16 mouse cellular contexts compared by ENCODE assay signal in genomic region chr10:108701361-108702128, GRCm38 (mm10). TPM values are rescaled to one million over a fixed set of nuclear protein-coding genes. Genes with fewer than 3 reads are reported as not detected.
A peak's percentile ranks its signal among the peaks of the same experiment; 100 is the strongest.
DNase-seq lines count a peak whose midpoint lies in the region; ATAC-seq lines count a peak whose summit lies in the region.
"Had no signal": no experiment of that assay in that cellular context is flagged by ENCODE, and none has a peak within 500 bp of the region (broad histone marks: within the 10 kb centered on the region; RNA-seq: fewer than 3 reads in every experiment).

No protein-coding gene starts in this region.

- ATAC-seq in heart, embryonic 13.5 days (ENCODE audit: extremely low read depth, insufficient number of reproducible peaks, low FRiP score, low TSS enrichment) = no peak
- peak; percentile 88 for ATAC-seq in forebrain, embryonic 14.5 days
- ATAC-seq in neural tube, embryonic 15.5 days (ENCODE audit: low FRiP score) = no peak
- ATAC-seq in heart, embryonic 11.5 days (replicated peaks; ENCODE audit: insufficient number of reproducible peaks, low FRiP score, low TSS enrichment) = no peak

- H3K27ac ChIP-seq in heart, embryonic 13.5 days (replicated peaks) = no peak overlapping the region
- peak overlapping the region; percentile 58; the same call in 1 of the 2 replicates for H3K27ac ChIP-seq in forebrain, embryonic 14.5 days (ENCODE audit: low read depth, low read length)
- H3K27ac ChIP-seq in neural tube, embryonic 15.5 days (replicated peaks) = peak overlapping the region; percentile 60
- H3K27ac ChIP-seq in heart, embryonic 11.5 days (ENCODE audit: low read depth, low read length) = no peak overlapping the region
- H3K27ac ChIP-seq: limb, embryonic 12.5 days had no signal

- no peaks in the 10 kb centered on the region for H3K27me3 ChIP-seq in heart, embryonic 13.5 days (replicated peaks)
- H3K27me3 ChIP-seq in forebrain, embryonic 14.5 days (replicated peaks; ENCODE audit: control insufficient read depth, insufficient read depth, low read length) = no peaks in the 10 kb centered on the region
- H3K27me3 ChIP-seq in neural tube, embryonic 15.5 days (replicated peaks) = no peaks in the 10 kb centered on the region
- no peaks in the 10 kb centered on the region for H3K27me3 ChIP-seq in heart, embryonic 11.5 days (ENCODE audit: control insufficient read depth, insufficient read depth, low read length)
- H3K27me3 ChIP-seq: limb, embryonic 12.5 days had no signal

- no peaks in the 10 kb centered on the region for H3K4me1 ChIP-seq in heart, embryonic 13.5 days
- H3K4me1 ChIP-seq in forebrain, embryonic 14.5 days (ENCODE audit: control insufficient read depth, insufficient read depth, low read length) = peaks cover 10% of the 10 kb centered on the region; the same call in 1 of the 2 replicates
- peaks cover 3% of the 10 kb centered on the region; the same call in 1 of the 2 replicates for H3K4me1 ChIP-seq in neural tube, embryonic 15.5 days
- no peaks in the 10 kb centered on the region for H3K4me1 ChIP-seq in heart, embryonic 11.5 days (ENCODE audit: control insufficient read depth, insufficient read depth, low read length)
- H3K4me1 ChIP-seq: limb, embryonic 12.5 days had no signal

- H3K9ac ChIP-seq in heart, embryonic 13.5 days = no peak overlapping the region
- H3K9ac ChIP-seq in forebrain, embryonic 14.5 days (ENCODE audit: low read length) = peak overlapping the region; percentile 21; the same call in 1 of the 2 replicates
- no peak overlapping the region for H3K9ac ChIP-seq in neural tube, embryonic 15.5 days (replicated peaks)
- no peak overlapping the region for H3K9ac ChIP-seq in heart, embryonic 11.5 days (ENCODE audit: low read depth, low read length)
- H3K9ac ChIP-seq: limb, embryonic 12.5 days had no signal

- H3K4me3 ChIP-seq in heart, embryonic 13.5 days = no peak overlapping the region
- no peak overlapping the region for H3K4me3 ChIP-seq in forebrain, embryonic 14.5 days (ENCODE audit: low read depth, low read length)
- no peak overlapping the region for H3K4me3 ChIP-seq in neural tube, embryonic 15.5 days (replicated peaks)
- no peak overlapping the region for H3K4me3 ChIP-seq in heart, embryonic 11.5 days (ENCODE audit: low read depth, low read length)
- H3K4me3 ChIP-seq: limb, embryonic 12.5 days had no signal

- intact Hi-C loops in heart, postnatal 14 days (cut with DNase I) = no loop called here

- no peaks in the 10 kb centered on the region for H3K9me3 ChIP-seq in heart, embryonic 13.5 days
- H3K9me3 ChIP-seq in forebrain, embryonic 14.5 days (replicated peaks; ENCODE audit: control insufficient read depth, low read length) = no peaks in the 10 kb centered on the region
- H3K9me3 ChIP-seq in neural tube, embryonic 15.5 days (replicated peaks) = no peaks in the 10 kb centered on the region
- H3K9me3 ChIP-seq in heart, embryonic 11.5 days (replicated peaks; ENCODE audit: control insufficient read depth, low read length) = no peaks in the 10 kb centered on the region
- H3K9me3 ChIP-seq: limb, embryonic 12.5 days had no signal

- no peaks in the 10 kb centered on the region for H3K36me3 ChIP-seq in heart, embryonic 13.5 days
- H3K36me3 ChIP-seq in forebrain, embryonic 14.5 days (ENCODE audit: control insufficient read depth, insufficient read depth, low read length) = no peaks in the 10 kb centered on the region
- no peaks in the 10 kb centered on the region for H3K36me3 ChIP-seq in neural tube, embryonic 15.5 days
- H3K36me3 ChIP-seq in heart, embryonic 11.5 days (ENCODE audit: control insufficient read depth, insufficient read depth, low read length) = no peaks in the 10 kb centered on the region
- H3K36me3 ChIP-seq: limb, embryonic 12.5 days had no signal

- DNase-seq in heart, postnatal 14 days = no peak
- peak; percentile 89 for DNase-seq in forebrain, embryonic 14.5 days (ENCODE audit: low spot score)
- peak; percentile 46 for DNase-seq in mesoderm, embryonic 11.5 days (ENCODE audit: low read depth, low spot score)
- DNase-seq in thymus, postnatal 36 days = no peak
- DNase-seq in left cerebral cortex, adult 11 months (ENCODE audit: low spot score) = no peak
- DNase-seq: cerebellum, postnatal 10 days; gastrocnemius, postnatal 25 days; kidney, adult 9 months; layer of hippocampus, adult 9-11 months; lung, adult 18-20 months had no signal

- 0 out of 2 replicates have a peak overlapping the region, but pooled peaks have one; percentile 24 for H3K4me2 ChIP-seq in heart, embryonic 13.5 days
- H3K4me2 ChIP-seq in forebrain, embryonic 14.5 days (ENCODE audit: low read length) = peak overlapping the region; percentile 21
- H3K4me2 ChIP-seq in neural tube, embryonic 15.5 days = peak overlapping the region; percentile 26; the same call in 1 of the 2 replicates
- no peak overlapping the region for H3K4me2 ChIP-seq in heart, embryonic 11.5 days
- H3K4me2 ChIP-seq: limb, embryonic 12.5 days had no signal

- WGBS in heart, embryonic 13.5 days = 61% methylated on average over 14 of the region's 14 CpGs
- 7% methylated on average over 14 of the region's 14 CpGs for WGBS in forebrain, embryonic 14.5 days
- WGBS in neural tube, embryonic 15.5 days = 20% methylated on average over 14 of the region's 14 CpGs
- 70% methylated on average over 14 of the region's 14 CpGs for WGBS in heart, embryonic 11.5 days (ENCODE audit: insufficient replicate concordance)

RNA-seq across cellular contexts. Expression of gene Gm5136, which starts 1.6 kb away (rescaled TPM):
- polyA plus RNA-seq in heart, embryonic 13.5 days (2015; fragmentation: Nextera tagmentation; extraction: Ambion mirVana) = not detected in 2 replicates
- total RNA-seq in heart, postnatal 14 days (2021) = not detected
- not detected in 2 replicates for polyA plus RNA-seq in forebrain, embryonic 14.5 days (2014; fragmentation: Nextera tagmentation; extraction: Ambion mirVana)
- polyA plus RNA-seq in neural tube, embryonic 15.5 days (2015; fragmentation: Nextera tagmentation; extraction: Ambion mirVana) = 0.38 and 0.46 TPM in 2 replicates
- polyA plus RNA-seq in heart, embryonic 11.5 days (2014; fragmentation: Nextera tagmentation; extraction: Ambion mirVana) = not detected in 2 replicates
- total RNA-seq: gastrocnemius, postnatal 25 days; megakaryocyte-erythroid progenitor cell, adult 5-6 weeks had no signal
- polyA plus RNA-seq: heart, postnatal 0 days; limb, embryonic 12.5 days had no signal

Comparison
In these comparisons a context has a peak if more than half of its experiments do, and no peak if none do; other contexts are left out.
1. H3K27ac ChIP-seq: peak in forebrain, embryonic 14.5 days (single experiment) and neural tube, embryonic 15.5 days (single experiment); none in heart, embryonic 13.5 days (single experiment) and heart, embryonic 11.5 days (single experiment).
2. DNase-seq: peak in forebrain, embryonic 14.5 days (single experiment) and mesoderm, embryonic 11.5 days (single experiment); none in heart, postnatal 14 days (0 of 2), thymus, postnatal 36 days (0 of 2) and left cerebral cortex, adult 11 months (single experiment).